Mouse (Mus musculus) neural tube, embryonic 14.5 days (tissue): ENCODE results near the gene Olfr959. TPM values are rescaled to one million over a fixed set of nuclear protein-coding genes. Genes with fewer than 3 reads are reported as not detected.

Experiments
- polyA plus RNA-seq: library from polyadenylated mRNA; unstranded; fragments of >200 nt; fragmentation: Nextera tagmentation; extraction: Ambion mirVana; gene quantifications from 2 replicates; pipeline ENCODE4 v1.2.1, GENCODE M21; 2014

The Olfr959 gene
- polyA plus RNA-seq, 1 experiment from 2014 or later = not detected

Other genes starting within 250 kb of the Olfr959 start
- not detected in 2 replicates for gene Olfr948, start 249.5 kb downstream of the Olfr959 start, polyA plus RNA-seq
- not detected in 2 replicates for gene Olfr951, start 188.2 kb downstream of the Olfr959 start, polyA plus RNA-seq
- gene Olfr952, start 148.4 kb downstream of the Olfr959 start, polyA plus RNA-seq = not detected in 2 replicates
- not detected in 2 replicates for gene Olfr954, start 118.9 kb downstream of the Olfr959 start, polyA plus RNA-seq
- not detected in 2 replicates for gene Olfr955, start 103.6 kb downstream of the Olfr959 start, polyA plus RNA-seq
- gene Olfr44, start 81.6 kb downstream of the Olfr959 start, polyA plus RNA-seq = not detected in 2 replicates
- gene Olfr957, start 59.8 kb downstream of the Olfr959 start, polyA plus RNA-seq = not detected in 2 replicates
- not detected in 2 replicates for gene Olfr958, start 21.5 kb downstream of the Olfr959 start, polyA plus RNA-seq
- gene AW551984, start 28.8 kb upstream of the Olfr959 start, polyA plus RNA-seq = 141 and 199 TPM in 2 replicates
- gene Olfr148, start 35.1 kb upstream of the Olfr959 start, polyA plus RNA-seq = not detected in 2 replicates
- not detected in 2 replicates for gene Olfr960, start 45.8 kb upstream of the Olfr959 start, polyA plus RNA-seq
- not detected in 2 replicates for gene Olfr961, start 69.5 kb upstream of the Olfr959 start, polyA plus RNA-seq
- not detected in 2 replicates for gene Olfr963, start 91.6 kb upstream of the Olfr959 start, polyA plus RNA-seq
- gene Olfr149, start 131.5 kb upstream of the Olfr959 start, polyA plus RNA-seq = not detected in 2 replicates
- gene Olfr965, start 135.8 kb upstream of the Olfr959 start, polyA plus RNA-seq = not detected in 2 replicates
- not detected in 2 replicates for gene Olfr150, start 155.4 kb upstream of the Olfr959 start, polyA plus RNA-seq
- not detected in 2 replicates for gene Olfr967, start 170.7 kb upstream of the Olfr959 start, polyA plus RNA-seq
- gene Olfr968, start 207.7 kb upstream of the Olfr959 start, polyA plus RNA-seq = not detected in 2 replicates
- not detected in 2 replicates for gene Olfr969, start 215.4 kb upstream of the Olfr959 start, polyA plus RNA-seq
- gene Olfr970, start 233.3 kb upstream of the Olfr959 start, polyA plus RNA-seq = not detected in 2 replicates